Mouse (Mus musculus) liver, embryonic 12.5 days (tissue): ENCODE measurements around the gene Dnm2. TPM values are rescaled to one million over a fixed set of nuclear protein-coding genes. Genes with fewer than 3 reads are reported as not detected.
"Not testable (repeated sequence)": the region's sequence is repeated elsewhere in the genome, so short reads cannot be mapped to it uniquely, and the experiment has no call there.

Source experiments
- ATAC-seq: fragments of 200-750 bp; cut with Nextera tagmentation; 2 replicates; pipeline ENCODE4 v1.8.0; 2017; ENCODE audit warnings: moderate number of reproducible peaks, mild to moderate bottlenecking, moderate library complexity
- H3K27ac ChIP-seq: fragments of 300-500 bp; sonication (generic); 2 replicates; pipeline ENCODE4 v1.5.1; 2016; ENCODE audit warnings: mild to moderate bottlenecking
- H3K27me3 ChIP-seq: fragments of 300-500 bp; sonication (generic); replicated peaks from 2 replicates; pipeline ENCODE4 v1.6.1; 2016; ENCODE audit warnings: mild to moderate bottlenecking, moderate library complexity
- H3K36me3 ChIP-seq: fragments of 300-500 bp; sonication (generic); 2 replicates; pipeline ENCODE4 v1.6.1; 2016; ENCODE audit warnings: mild to moderate bottlenecking, moderate library complexity
- H3K4me1 ChIP-seq: fragments of 300-500 bp; sonication (generic); 2 replicates; pipeline ENCODE4 v1.6.1; 2016
- H3K4me2 ChIP-seq: fragments of 300-500 bp; sonication (generic); 2 replicates; pipeline ENCODE4 v1.6.1; 2016; ENCODE audit warnings: mild to moderate bottlenecking, moderate library complexity
- H3K4me3 ChIP-seq: fragments of 300-500 bp; sonication (generic); 2 replicates; pipeline ENCODE4 v1.5.1; 2016; ENCODE audit warnings: mild to moderate bottlenecking, moderate library complexity
- H3K9ac ChIP-seq: fragments of 300-500 bp; sonication (generic); 2 replicates; pipeline ENCODE4 v1.6.1; 2016; ENCODE audit warnings: mild to moderate bottlenecking, moderate library complexity
- H3K9me3 ChIP-seq: fragments of 300-500 bp; sonication (generic); replicated peaks from 2 replicates; pipeline ENCODE4 v1.6.1; 2016; ENCODE audit warnings: mild to moderate bottlenecking, moderate library complexity
- WGBS: fragments of 180-500 bp; shearing (Covaris S2); methylation state at CpG from one replicate; pipeline ENCODE4 v1.1.7; 2016; ENCODE audit not compliant: insufficient replicate concordance; 5-methylcytosine and 5-hydroxymethylcytosine counted together
- polyA plus RNA-seq: library from polyadenylated mRNA; unstranded; fragments of >200 nt; fragmentation: Nextera tagmentation; extraction: Ambion mirVana; gene quantifications from 2 replicates; pipeline ENCODE4 v1.2.1, GENCODE M21; 2016

The Dnm2 gene
- polyA plus RNA-seq, 1 experiment from 2014 or later, result 75.5 TPM

- Histone ChIP-seq H3K4me1 (peaks cover 35% of the 10 kb centered on the region), H3K36me3 (peaks cover 7% of the 10 kb centered on the region), H3K27ac (no peak overlapping the region), H3K27me3 (no peaks in the 10 kb centered on the region), H3K4me2 (no peak overlapping the region), H3K9ac (no peak overlapping the region), H3K9me3 (0 out of 2 replicates have a peak, but pooled peaks cover 5% of the 10 kb centered on the region), H3K4me3 (no peak overlapping the region)
- WGBS, result 97% methylated on average over 4 of the region's 4 CpGs
- ATAC-seq, result no peak
These were observed 88.8 kb downstream of the Dnm2 start for GRCm38 (mm10) chr9:21513466-21513865.

- Histone ChIP-seq H3K4me1 (peaks cover 8% of the 10 kb centered on the region), H3K4me3 (no peak overlapping the region), H3K4me2 (no peak overlapping the region), H3K9ac (no peak overlapping the region), H3K9me3 (0 out of 2 replicates have a peak, but pooled peaks cover 5% of the 10 kb centered on the region), H3K36me3 (no peaks in the 10 kb centered on the region), H3K27me3 (no peaks in the 10 kb centered on the region), H3K27ac (no peak overlapping the region)
- WGBS, result 68% methylated on average over 6 of the region's 6 CpGs
- ATAC-seq, result no peak
These were observed 93.3 kb downstream of the Dnm2 start for GRCm38 (mm10) chr9:21517947-21518495.

GRCm38 (mm10) chr9:21518690-21519089, 94.0 kb downstream of the Dnm2 start:
- not testable (repeated sequence) for ATAC-seq, H3K27ac ChIP-seq, H3K4me1 ChIP-seq, H3K9ac ChIP-seq, H3K9me3 ChIP-seq, H3K36me3 ChIP-seq, H3K4me3 ChIP-seq, H3K27me3 ChIP-seq, H3K4me2 ChIP-seq
- 70% methylated on average over 6 of the region's 6 CpGs for WGBS

GRCm38 (mm10) chr9:21525142-21525936, 100.6 kb downstream of the Dnm2 start:
- Histone ChIP-seq H3K27me3 (no peaks in the 10 kb centered on the region), H3K4me2 (no peak overlapping the region), H3K4me3 (no peak overlapping the region), H3K27ac (peak overlapping the region; percentile 32; the same call in 1 of the 2 replicates), H3K4me1 (peaks cover 27% of the 10 kb centered on the region), H3K36me3 (no peaks in the 10 kb centered on the region), H3K9ac (no peak overlapping the region), H3K9me3 (no peaks in the 10 kb centered on the region)
- 34% methylated on average over 7 of the region's 7 CpGs for WGBS
- no peak for ATAC-seq

GRCm38 (mm10) chr9:21525937-21526633, 101.4 kb downstream of the Dnm2 start, which contains the start of gene AB124611:
AB124611 (plus strand) TSS chr9:21526176.
- Histone ChIP-seq H3K4me1 (peaks cover 27% of the 10 kb centered on the region), H3K4me3 (peak within 1 kb of the TSS; percentile 3; the same call in 1 of the 2 replicates), H3K27ac (peak within 1 kb of the TSS; percentile 32; the same call in 1 of the 2 replicates), H3K36me3 (no peaks in the 10 kb centered on the region), H3K9ac (peak within 1 kb of the TSS; percentile 39; the same call in 1 of the 2 replicates), H3K27me3 (no peaks in the 10 kb centered on the region), H3K4me2 (no peak within 1 kb of the TSS), H3K9me3 (no peaks in the 10 kb centered on the region)
- no peak for ATAC-seq
- WGBS, result 38% methylated on average over 14 of the region's 14 CpGs

GRCm38 (mm10) chr9:21526634-21526944, 101.9 kb downstream of the Dnm2 start:
- Histone ChIP-seq H3K27me3 (no peaks in the 10 kb centered on the region), H3K4me1 (peaks cover 27% of the 10 kb centered on the region), H3K36me3 (no peaks in the 10 kb centered on the region), H3K4me3 (peak overlapping the region; percentile 3; the same call in 1 of the 2 replicates), H3K9ac (peak overlapping the region; percentile 39; the same call in 1 of the 2 replicates), H3K9me3 (no peaks in the 10 kb centered on the region), H3K27ac (no peak overlapping the region), H3K4me2 (no peak overlapping the region)
- 47% methylated on average over 3 of the region's 3 CpGs for WGBS
- no peak for ATAC-seq

- peak overlapping the region; percentile 45; the same call in 1 of the 2 replicates for H3K27ac ChIP-seq
- H3K9ac ChIP-seq, result no peak overlapping the region
- H3K4me3 ChIP-seq, result no peak overlapping the region
- no peak overlapping the region for H3K4me2 ChIP-seq
- no peaks in the 10 kb centered on the region for H3K9me3 ChIP-seq
- no peaks in the 10 kb centered on the region for H3K27me3 ChIP-seq
- peaks cover 27% of the 10 kb centered on the region for H3K4me1 ChIP-seq
- no peak for ATAC-seq
- no peaks in the 10 kb centered on the region for H3K36me3 ChIP-seq
- WGBS, result 70% methylated on average over 2 of the region's 2 CpGs
These were observed 102.5 kb downstream of the Dnm2 start for GRCm38 (mm10) chr9:21527100-21527801.

- Histone ChIP-seq H3K4me1 (peaks cover 27% of the 10 kb centered on the region), H3K9me3 (no peaks in the 10 kb centered on the region), H3K27ac (peak overlapping the region; percentile 45; the same call in 1 of the 2 replicates), H3K4me3 (no peak overlapping the region), H3K36me3 (no peaks in the 10 kb centered on the region), H3K9ac (no peak overlapping the region), H3K4me2 (no peak overlapping the region), H3K27me3 (no peaks in the 10 kb centered on the region)
- ATAC-seq, result peak; percentile 42; the same call in 1 of the 2 replicates
- WGBS, result 13% methylated on average over 1 of the region's 1 CpGs
These were observed 103.2 kb downstream of the Dnm2 start for GRCm38 (mm10) chr9:21527917-21528324.

- Histone ChIP-seq H3K4me1 (peaks cover 23% of the 10 kb centered on the region), H3K9me3 (no peaks in the 10 kb centered on the region), H3K36me3 (no peaks in the 10 kb centered on the region), H3K4me3 (no peak overlapping the region), H3K27me3 (no peaks in the 10 kb centered on the region), H3K27ac (no peak overlapping the region), H3K4me2 (no peak overlapping the region), H3K9ac (no peak overlapping the region)
- WGBS, result 80% methylated on average over 14 of the region's 14 CpGs
- ATAC-seq, result no peak
These were observed 111.8 kb downstream of the Dnm2 start for GRCm38 (mm10) chr9:21536501-21536900.

- H3K9ac ChIP-seq, result no peak overlapping the region
- ATAC-seq, result no peak
- H3K27ac ChIP-seq, result no peak overlapping the region
- WGBS, result 68% methylated on average over 4 of the region's 4 CpGs
- H3K4me3 ChIP-seq, result no peak overlapping the region
- H3K36me3 ChIP-seq, result no peaks in the 10 kb centered on the region
- peaks cover 23% of the 10 kb centered on the region for H3K4me1 ChIP-seq
- no peaks in the 10 kb centered on the region for H3K9me3 ChIP-seq
- no peaks in the 10 kb centered on the region for H3K27me3 ChIP-seq
- H3K4me2 ChIP-seq, result no peak overlapping the region
These were observed 112.3 kb downstream of the Dnm2 start for GRCm38 (mm10) chr9:21537009-21537408.

GRCm38 (mm10) chr9:21539981-21540753, 115.5 kb downstream of the Dnm2 start:
- no peaks in the 10 kb centered on the region for H3K27me3 ChIP-seq
- H3K27ac ChIP-seq, result no peak overlapping the region
- H3K4me2 ChIP-seq, result no peak overlapping the region
- 57% methylated on average over 7 of the region's 7 CpGs for WGBS
- no peak overlapping the region for H3K4me3 ChIP-seq
- H3K9me3 ChIP-seq, result no peaks in the 10 kb centered on the region
- H3K36me3 ChIP-seq, result no peaks in the 10 kb centered on the region
- ATAC-seq, result no peak
- H3K9ac ChIP-seq, result no peak overlapping the region
- H3K4me1 ChIP-seq, result peaks cover 30% of the 10 kb centered on the region
